Mouse (Mus musculus) kidney, embryonic 15.5 days (tissue): ENCODE results near the gene Rps2. TPM values are rescaled to one million over a fixed set of nuclear protein-coding genes. Genes with fewer than 3 reads are reported as not detected.
A peak's percentile ranks its signal among the peaks of the same experiment; 100 is the strongest.

Experiments
- ATAC-seq: fragments of 200-750 bp; cut with Nextera tagmentation; replicated peaks from 2 replicates; pipeline ENCODE4 v1.8.0; 2017; ENCODE audit warnings: moderate TSS enrichment; ENCODE audit not compliant: low FRiP score
- H3K27ac ChIP-seq: fragments of 300-500 bp; sonication (generic); 2 replicates; pipeline ENCODE4 v1.5.1; 2015; ENCODE audit warnings: mild to moderate bottlenecking, inconsistent platforms
- H3K27me3 ChIP-seq: fragments of 300-500 bp; sonication (generic); 2 replicates; pipeline ENCODE4 v1.6.1; 2015; ENCODE audit warnings: inconsistent platforms
- H3K36me3 ChIP-seq: fragments of 300-500 bp; sonication (generic); 2 replicates; pipeline ENCODE4 v1.6.1; 2015; ENCODE audit warnings: inconsistent platforms
- H3K4me1 ChIP-seq: fragments of 300-500 bp; sonication (generic); 2 replicates; pipeline ENCODE4 v1.6.1; 2015; ENCODE audit warnings: inconsistent platforms
- H3K4me2 ChIP-seq: fragments of 300-500 bp; sonication (generic); 2 replicates; pipeline ENCODE4 v1.6.1; 2015; ENCODE audit warnings: moderate library complexity, mild to moderate bottlenecking, inconsistent platforms
- H3K4me3 ChIP-seq: fragments of 300-500 bp; sonication (generic); replicated peaks from 2 replicates; pipeline ENCODE4 v1.5.1; 2015; ENCODE audit warnings: mild to moderate bottlenecking, inconsistent platforms
- H3K9ac ChIP-seq: fragments of 300-500 bp; sonication (generic); 2 replicates; pipeline ENCODE4 v1.6.1; 2015; ENCODE audit warnings: mild to moderate bottlenecking, inconsistent platforms
- H3K9me3 ChIP-seq: fragments of 300-500 bp; sonication (generic); replicated peaks from 2 replicates; pipeline ENCODE4 v1.6.1; 2016; ENCODE audit warnings: inconsistent platforms
- WGBS: fragments of 180-500 bp; shearing (Covaris S2); methylation state at CpG from one replicate; pipeline ENCODE4 v1.1.7; 2015; ENCODE audit warnings: mixed read lengths; 5-methylcytosine and 5-hydroxymethylcytosine counted together
- polyA plus RNA-seq: library from polyadenylated mRNA; unstranded; fragments of >200 nt; fragmentation: Nextera tagmentation; extraction: Ambion mirVana; gene quantifications from 2 replicates; pipeline ENCODE4 v1.2.1, GENCODE M21; 2015

The Rps2 gene
- polyA plus RNA-seq, 1 experiment from 2014 or later: 1,520 TPM

DNA sequence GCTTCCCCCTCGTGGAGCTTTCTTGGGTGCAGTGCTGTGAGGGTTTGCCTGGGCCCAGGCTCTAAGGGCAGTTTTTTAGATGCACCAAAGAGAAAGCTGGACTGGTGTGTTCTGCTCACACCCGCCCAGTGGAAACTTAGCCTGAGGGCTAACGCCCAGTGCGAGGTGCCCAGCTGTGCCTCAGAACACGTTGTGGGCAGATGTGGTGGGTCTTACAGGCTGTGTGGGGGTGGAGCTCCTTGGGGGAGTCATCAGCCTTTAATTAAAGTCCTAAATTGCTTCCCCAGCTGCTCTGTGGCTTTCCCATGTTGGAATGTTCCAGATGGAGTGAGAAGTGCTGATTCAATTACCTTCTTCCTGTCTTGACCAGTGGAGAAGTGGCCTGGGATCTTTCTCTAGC is 43.2 kb downstream of the Rps2 start:
- Histone ChIP-seq H3K27me3 (peaks cover 2% of the 10 kb centered on the region; the same call in 1 of the 2 replicates), H3K4me3 (no peak overlapping the region), H3K4me2 (no peak overlapping the region), H3K4me1 (peaks cover 50% of the 10 kb centered on the region), H3K9me3 (no peaks in the 10 kb centered on the region), H3K36me3 (no peaks in the 10 kb centered on the region), H3K9ac (no peak overlapping the region), H3K27ac (peak overlapping the region; percentile 77)
- 32% methylated on average over 5 of the region's 5 CpGs for WGBS
- ATAC-seq: peak; percentile 30

- H3K36me3 ChIP-seq: no peaks in the 10 kb centered on the region
- WGBS: 31% methylated on average over 21 of the region's 22 CpGs
- H3K27me3 ChIP-seq: no peaks in the 10 kb centered on the region
These were observed 47.3 kb downstream of the Rps2 start for GRCm38 (mm10) chr17:24765016-24765905.

GRCm38 (mm10) chr17:24766266-24766875 is 48.5 kb downstream of the Rps2 start:
- 9% methylated on average over 12 of the region's 12 CpGs for WGBS
- Histone ChIP-seq H3K4me1 (peaks cover 63% of the 10 kb centered on the region), H3K4me2 (peak overlapping the region; percentile 35)

More at GRCm38 (mm10) chr17:24765016-24765905, 47.3 kb downstream of the Rps2 start:
- H3K4me1 ChIP-seq: peaks cover 73% of the 10 kb centered on the region
- H3K4me3 ChIP-seq: no peak overlapping the region
- 0 out of 2 replicates have a peak overlapping the region, but pooled peaks have one; percentile 23 for H3K9ac ChIP-seq
- peak overlapping the region; percentile 36 for H3K4me2 ChIP-seq
- H3K9me3 ChIP-seq: no peaks in the 10 kb centered on the region
- peak; percentile 37 for ATAC-seq
- H3K27ac ChIP-seq: peak overlapping the region; percentile 90

GRCm38 (mm10) chr17:24769146-24769545 is 51.2 kb downstream of the Rps2 start:
- H3K4me1 ChIP-seq: peaks cover 52% of the 10 kb centered on the region

More at GRCm38 (mm10) chr17:24766266-24766875, 48.5 kb downstream of the Rps2 start:
- no peak overlapping the region for H3K4me3 ChIP-seq
- H3K27ac ChIP-seq: peak overlapping the region; percentile 90
- no peaks in the 10 kb centered on the region for H3K27me3 ChIP-seq
- H3K9ac ChIP-seq: no peak overlapping the region
- no peaks in the 10 kb centered on the region for H3K36me3 ChIP-seq
- no peaks in the 10 kb centered on the region for H3K9me3 ChIP-seq
- ATAC-seq: peak; percentile 55

More at GRCm38 (mm10) chr17:24769146-24769545, 51.2 kb downstream of the Rps2 start:
- Histone ChIP-seq H3K27me3 (no peaks in the 10 kb centered on the region), H3K36me3 (no peaks in the 10 kb centered on the region), H3K4me3 (no peak overlapping the region), H3K9me3 (no peaks in the 10 kb centered on the region), H3K27ac (no peak overlapping the region), H3K9ac (no peak overlapping the region), H3K4me2 (no peak overlapping the region)
- no peak for ATAC-seq
- WGBS: 45% methylated on average over 3 of the region's 3 CpGs

Other genes with a start within 250 kb of the Rps2 start
- 29.9 and 36.7 TPM in 2 replicates for gene E4f1, start 247.8 kb upstream of the Rps2 start, polyA plus RNA-seq
- 49.9 and 53.3 TPM in 2 replicates for gene Pgp, start 247.7 kb upstream of the Rps2 start, polyA plus RNA-seq
- gene Bricd5, start 244.2 kb upstream of the Rps2 start, polyA plus RNA-seq: 0.39 and 0.58 TPM in 2 replicates
- 29.0 and 36.1 TPM in 2 replicates for gene Mlst8, start 239.0 kb upstream of the Rps2 start, polyA plus RNA-seq
- gene Caskin1, start 229.5 kb upstream of the Rps2 start, polyA plus RNA-seq: 1.8 and 2.3 TPM in 2 replicates
- 85.8 and 96.1 TPM in 2 replicates for gene Traf7, start 190.2 kb upstream of the Rps2 start, polyA plus RNA-seq
- 2.8 TPM in 2 replicates for gene Rab26, start 183.9 kb upstream of the Rps2 start, polyA plus RNA-seq
- gene Pkd1, start 168.3 kb upstream of the Rps2 start, polyA plus RNA-seq: 21.3 and 21.9 TPM in 2 replicates
- 60.8 and 71.0 TPM in 2 replicates for gene Tsc2, start 85.5 kb upstream of the Rps2 start, polyA plus RNA-seq
- gene Nthl1, start 85.4 kb upstream of the Rps2 start, polyA plus RNA-seq: 20.0 and 20.6 TPM in 2 replicates
- 101 and 106 TPM in 2 replicates for gene Slc9a3r2, start 67.8 kb upstream of the Rps2 start, polyA plus RNA-seq
- gene Npw, start 59.7 kb upstream of the Rps2 start, polyA plus RNA-seq: 0.35 and 0.43 TPM in 2 replicates
- gene Zfp598, start 48.4 kb upstream of the Rps2 start, polyA plus RNA-seq: 23.9 and 27.6 TPM in 2 replicates
- 2.4 and 4.6 TPM in 2 replicates for gene Syngr3, start 28.2 kb upstream of the Rps2 start, polyA plus RNA-seq
- 45.6 and 49.5 TPM in 2 replicates for gene Gfer, start 22.0 kb upstream of the Rps2 start, polyA plus RNA-seq
- 1.5 and 3.4 TPM in 2 replicates for gene Noxo1, start 21.9 kb upstream of the Rps2 start, polyA plus RNA-seq
- gene Tbl3, start 10.5 kb upstream of the Rps2 start, polyA plus RNA-seq: 85.0 and 94.5 TPM in 2 replicates
- gene Rnf151, start 53 bp upstream of the Rps2 start, polyA plus RNA-seq: 0.18 TPM in 1 of 2 replicates, not detected in the other
- gene Ndufb10, start 6.4 kb downstream of the Rps2 start, polyA plus RNA-seq: 237 and 238 TPM in 2 replicates
- gene Rpl3l, start 9.7 kb downstream of the Rps2 start, polyA plus RNA-seq: not detected in 2 replicates
- gene Msrb1, start 18.5 kb downstream of the Rps2 start, polyA plus RNA-seq: 29.9 and 31.8 TPM in 2 replicates
- gene Hs3st6, start 34.9 kb downstream of the Rps2 start, polyA plus RNA-seq: 26.0 and 28.4 TPM in 2 replicates
- 0.13 TPM in 1 of 2 replicates, not detected in the other for gene Meiob, start 86.2 kb downstream of the Rps2 start, polyA plus RNA-seq
- 52.3 and 53.4 TPM in 2 replicates for gene Hagh, start 122.0 kb downstream of the Rps2 start, polyA plus RNA-seq
- gene Fahd1, start 132.2 kb downstream of the Rps2 start, polyA plus RNA-seq: 39.3 and 40.8 TPM in 2 replicates
- 1.7 and 2.1 TPM in 2 replicates for gene Igfals, start 147.9 kb downstream of the Rps2 start, polyA plus RNA-seq
- gene Nubp2, start 168.2 kb downstream of the Rps2 start, polyA plus RNA-seq: 54.2 and 57.8 TPM in 2 replicates
- 40.6 and 43.7 TPM in 2 replicates for gene Spsb3, start 168.5 kb downstream of the Rps2 start, polyA plus RNA-seq
- gene Eme2, start 177.0 kb downstream of the Rps2 start, polyA plus RNA-seq: 31.5 and 33.1 TPM in 2 replicates
- gene Mrps34, start 177.0 kb downstream of the Rps2 start, polyA plus RNA-seq: 94.0 and 105 TPM in 2 replicates
- gene Nme3, start 178.4 kb downstream of the Rps2 start, polyA plus RNA-seq: 77.2 and 80.0 TPM in 2 replicates
- 24.3 and 31.1 TPM in 2 replicates for gene Mapk8ip3, start 218.9 kb downstream of the Rps2 start, polyA plus RNA-seq
- gene Jpt2, start 242.6 kb downstream of the Rps2 start, polyA plus RNA-seq: 219 and 228 TPM in 2 replicates